Comparison of ENCODE assay signal across 8 mouse cellular contexts in genomic region chr3:133085858-133086257, GRCm38 (mm10). TPM values are rescaled to one million over a fixed set of nuclear protein-coding genes. Genes with fewer than 3 reads are reported as not detected.
DNase-seq lines count a peak whose midpoint lies in the region; ATAC-seq and TF ChIP-seq lines count a peak whose summit lies in the region.

No protein-coding gene starts in this region.

- H3K9me3 ChIP-seq in hindbrain, embryonic 13.5 days: no peaks in the 10 kb centered on the region

- no peak overlapping the region for H3K27ac ChIP-seq in hindbrain, embryonic 13.5 days

- ATAC-seq in hindbrain, embryonic 13.5 days (ENCODE audit: low FRiP score): peak; percentile 78

- no peak overlapping the region for H3K4me3 ChIP-seq in lung, adult 2 months (replicated peaks; ENCODE audit: extremely low read depth, low read depth, low read length)
- no peak overlapping the region for H3K4me3 ChIP-seq in hindbrain, embryonic 13.5 days

- WGBS in lung, adult 2 months: 46% methylated on average over 3 of the region's 3 CpGs
- WGBS in hindbrain, embryonic 13.5 days: 69% methylated on average over 3 of the region's 3 CpGs

- H3K4me2 ChIP-seq in hindbrain, embryonic 13.5 days: no peak overlapping the region

- H3K4me1 ChIP-seq in lung, adult 2 months (ENCODE audit: control insufficient read depth, insufficient read depth, low read length): no peaks in the 10 kb centered on the region; the same call in 1 of the 2 replicates
- H3K4me1 ChIP-seq in hindbrain, embryonic 13.5 days (replicated peaks): peaks cover 12% of the 10 kb centered on the region

- intact Hi-C loops in heart, postnatal 25 days (cut with DNase I): no loop called here

- TF ChIP-seq POLR2A in lung, adult 2 months (IDR thresholded peaks at IDR 0.05; ENCODE audit: borderline replicate concordance, extremely low read depth, low read depth, low read length): no peak

- TF ChIP-seq CTCF in lung, adult 2 months (IDR thresholded peaks at IDR 0.05; ENCODE audit: insufficient read depth, low read length): peak; percentile 31; the same call in 1 of the 2 replicates

- no peak for DNase-seq in lung, adult 2 months
- no peak for DNase-seq in lung, postnatal 14 days
- peak; percentile 58 for DNase-seq in brain, adult 2 months (ENCODE audit: low read depth, low spot score)
- DNase-seq in mesoderm, embryonic 11.5 days (ENCODE audit: low read depth, low spot score): peak; percentile 38
- no peak for DNase-seq in left cerebral cortex, adult 8-10 months (ENCODE audit: low spot score in 2 of 2)
- DNase-seq in heart, postnatal 25 days (ENCODE audit: low spot score): no peak
- DNase-seq in yolk sac, embryonic 10.5 days (ENCODE audit: low spot score): no peak

- no peak overlapping the region for H3K9ac ChIP-seq in hindbrain, embryonic 13.5 days

- H3K27me3 ChIP-seq in hindbrain, embryonic 13.5 days: no peaks in the 10 kb centered on the region

- peaks cover 29% of the 10 kb centered on the region for H3K36me3 ChIP-seq in hindbrain, embryonic 13.5 days

RNA-seq across cellular contexts. Expression of gene Ints12, which starts 5.8 kb away (rescaled TPM):
- 4.2 and 8.9 TPM in 2 replicates for polyA plus RNA-seq in lung, adult 2 months (2012; rRNA removed)
- 21.4 and 23.1 TPM in 2 replicates for polyA plus RNA-seq in hindbrain, embryonic 13.5 days (2015; fragmentation: Nextera tagmentation; extraction: Ambion mirVana)
- 10 to 100 TPM in 3 of 4 experiments, 1 to 10 TPM in 1; 9.6 to 14.5 (median 12.9) TPM for total RNA-seq in left cerebral cortex, adult 8-10 months (2022)
- 1 to 10 TPM; 8.0 to 9.7 TPM for total RNA-seq in heart, postnatal 25 days (2021)

RNA-seq across cellular contexts. Expression of gene Gstcd, which starts 6.0 kb away (rescaled TPM):
- 2.0 and 3.1 TPM in 2 replicates for polyA plus RNA-seq in lung, adult 2 months (2012; rRNA removed)
- 4.4 and 4.5 TPM in 2 replicates for polyA plus RNA-seq in hindbrain, embryonic 13.5 days (2015; fragmentation: Nextera tagmentation; extraction: Ambion mirVana)
- 10 to 100 TPM in 3 of 4 experiments, 1 to 10 TPM in 1; 9.8 to 12.9 (median 11.4) TPM for total RNA-seq in left cerebral cortex, adult 8-10 months (2022)
- total RNA-seq in heart, postnatal 25 days (2021): 1 to 10 TPM; 2.3 to 3.0 TPM

Comparison
In these comparisons a context has a peak if more than half of its experiments do, and no peak if none do; other contexts are left out.
1. DNase-seq: peak in brain, adult 2 months (single experiment) and mesoderm, embryonic 11.5 days (single experiment); none in lung, adult 2 months (single experiment), lung, postnatal 14 days (single experiment), left cerebral cortex, adult 8-10 months (0 of 2), heart, postnatal 25 days (single experiment) and yolk sac, embryonic 10.5 days (single experiment).